Mouse (Mus musculus) stomach, embryonic 14.5 days (tissue): Measurements from ENCODE around the gene Resf1. TPM values are rescaled to one million over a fixed set of nuclear protein-coding genes. Genes with fewer than 3 reads are reported as not detected.

Experiments
- ATAC-seq: fragments of 200-750 bp; cut with Nextera tagmentation; 2 replicates; pipeline ENCODE4 v1.8.0; 2017; ENCODE audit warnings: low read depth, moderate TSS enrichment; ENCODE audit not compliant: insufficient number of reproducible peaks, insufficient read depth, low FRiP score
- H3K27ac ChIP-seq: fragments of 300-500 bp; sonication (generic); 2 replicates; pipeline ENCODE4 v1.5.1; 2014; ENCODE audit warnings: mild to moderate bottlenecking, low read length, moderate library complexity, mixed read lengths
- H3K27me3 ChIP-seq: fragments of 300-500 bp; sonication (generic); 2 replicates; pipeline ENCODE4 v1.6.1; 2014; ENCODE audit warnings: low read length, control low read depth, mixed read lengths; ENCODE audit not compliant: control insufficient read depth, insufficient read depth
- H3K36me3 ChIP-seq: fragments of 300-500 bp; sonication (generic); 2 replicates; pipeline ENCODE4 v1.6.1; 2014; ENCODE audit warnings: mild to moderate bottlenecking, control low read depth, low read length, moderate library complexity, mixed read lengths; ENCODE audit not compliant: control insufficient read depth, insufficient read depth
- H3K4me1 ChIP-seq: fragments of 300-500 bp; sonication (generic); 2 replicates; pipeline ENCODE4 v1.6.1; 2014; ENCODE audit warnings: low read length, control low read depth, mixed read lengths; ENCODE audit not compliant: control insufficient read depth, insufficient read depth
- H3K4me2 ChIP-seq: fragments of 300-500 bp; sonication (generic); replicated peaks from 2 replicates; pipeline ENCODE4 v1.6.1; 2014; ENCODE audit warnings: low read depth, low read length, control low read depth
- H3K4me3 ChIP-seq: fragments of 300-500 bp; sonication (generic); 2 replicates; pipeline ENCODE4 v1.5.1; 2014; ENCODE audit warnings: low read depth, low read length, control low read depth
- H3K9ac ChIP-seq: fragments of 300-500 bp; sonication (generic); replicated peaks from 2 replicates; pipeline ENCODE4 v1.6.1; 2014; ENCODE audit warnings: low read depth, mild to moderate bottlenecking, control low read depth, low read length, moderate library complexity, mixed read lengths
- H3K9me3 ChIP-seq: fragments of 300-500 bp; sonication (generic); 2 replicates; pipeline ENCODE4 v1.6.1; 2016; ENCODE audit warnings: low read depth, low read length, control low read depth; ENCODE audit not compliant: control insufficient read depth
- WGBS: fragments of 180-500 bp; shearing (Covaris S2); extraction: QIAGEN DNeasy Blood & Tissue Kit; methylation state at CpG from one replicate; pipeline ENCODE4 v1.1.7; 2014; 5-methylcytosine and 5-hydroxymethylcytosine counted together
- polyA plus RNA-seq: library from polyadenylated mRNA; unstranded; fragments of >200 nt; fragmentation: Nextera tagmentation; extraction: Ambion mirVana; gene quantifications from 2 replicates; pipeline ENCODE4 v1.2.1, GENCODE M21; 2014

Resf1 gene
- polyA plus RNA-seq, 1 experiment from 2014 or later, result 59.3 TPM

DNA sequence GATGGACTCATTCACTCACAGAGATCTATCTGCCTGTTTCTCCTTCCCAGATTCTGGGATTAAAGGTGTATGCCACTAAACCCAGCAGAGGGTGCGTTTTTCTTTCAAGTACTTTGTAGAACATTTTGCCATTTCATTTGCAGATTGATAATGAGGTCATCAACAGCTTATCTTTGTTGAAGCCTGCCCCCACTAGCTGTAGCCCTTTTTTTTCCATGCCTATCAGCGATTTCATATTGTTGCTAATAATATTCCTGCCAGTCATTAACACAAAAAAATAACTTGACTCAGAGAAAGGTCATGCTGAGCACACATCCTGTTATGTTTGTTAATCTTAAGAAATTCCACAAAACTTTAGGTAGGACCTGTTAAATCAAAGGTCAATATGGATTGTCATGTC lies 2.1 kb upstream of the Resf1 start:
- 87% methylated on average over 2 of the region's 2 CpGs for WGBS
- no peak overlapping the region for H3K9ac ChIP-seq
- H3K4me2 ChIP-seq, result no peak overlapping the region
- H3K4me3 ChIP-seq, result no peak overlapping the region
- no peak for ATAC-seq
- H3K4me1 ChIP-seq, result 0 out of 2 replicates have a peak, but pooled peaks cover 4% of the 10 kb centered on the region
- no peaks in the 10 kb centered on the region; the same call in 1 of the 2 replicates for H3K36me3 ChIP-seq
- H3K27ac ChIP-seq, result no peak overlapping the region
- no peaks in the 10 kb centered on the region for H3K27me3 ChIP-seq
- H3K9me3 ChIP-seq, result peaks cover 5% of the 10 kb centered on the region; the same call in 1 of the 2 replicates

DNA sequence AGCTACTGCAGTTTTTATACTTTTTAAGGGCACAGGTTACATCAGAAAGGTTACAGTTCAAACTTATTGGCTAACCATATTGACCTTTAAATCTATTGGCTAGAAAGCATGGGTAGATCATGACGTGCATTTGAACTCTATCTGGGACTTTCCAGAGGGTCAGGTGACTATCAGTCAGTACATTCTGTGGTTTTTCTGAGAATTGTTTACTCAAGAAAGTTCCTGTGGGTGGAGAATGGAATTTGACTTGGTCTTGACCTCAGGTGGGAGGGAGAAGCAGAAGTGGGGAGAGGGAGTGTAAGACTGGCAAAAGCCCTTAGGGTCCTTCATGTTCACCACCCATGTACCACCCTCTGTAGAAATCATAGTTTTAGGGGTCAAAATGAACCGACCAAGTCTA lies 1.4 kb upstream of the Resf1 start:
- Histone ChIP-seq H3K27ac (no peak overlapping the region), H3K9me3 (peaks cover 5% of the 10 kb centered on the region; the same call in 1 of the 2 replicates), H3K4me3 (no peak overlapping the region), H3K4me1 (0 out of 2 replicates have a peak, but pooled peaks cover 4% of the 10 kb centered on the region), H3K27me3 (no peaks in the 10 kb centered on the region), H3K4me2 (no peak overlapping the region), H3K9ac (no peak overlapping the region), H3K36me3 (peaks cover 4% of the 10 kb centered on the region; the same call in 1 of the 2 replicates)
- ATAC-seq, result no peak
- WGBS, result 56% methylated on average over 2 of the region's 2 CpGs

DNA sequence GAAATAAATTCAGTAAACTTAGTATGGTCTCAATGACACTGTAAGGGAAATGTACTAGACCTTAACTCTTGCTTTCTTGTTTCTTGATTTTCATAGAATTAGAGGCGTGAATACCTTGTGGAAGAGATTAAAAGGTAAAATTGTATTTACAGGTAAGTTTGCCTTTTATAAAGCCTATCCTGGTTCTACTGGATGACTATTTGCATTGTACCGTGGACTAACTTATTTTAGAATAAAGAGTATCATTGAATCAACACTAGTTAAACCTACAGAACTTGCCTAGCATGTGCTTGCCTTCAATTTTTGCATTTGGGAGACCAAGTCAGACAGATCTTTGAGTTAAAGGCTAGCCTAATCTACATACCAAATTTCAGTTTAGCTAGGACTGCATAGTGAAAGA lies 1.0 kb downstream of the Resf1 start:
- 39% methylated on average over 2 of the region's 2 CpGs for WGBS
- H3K27me3 ChIP-seq, result no peaks in the 10 kb centered on the region
- 0 out of 2 replicates have a peak, but pooled peaks cover 4% of the 10 kb centered on the region for H3K4me1 ChIP-seq
- H3K4me2 ChIP-seq, result peak overlapping the region; percentile 41
- ATAC-seq, result no peak
- peak overlapping the region; percentile 81 for H3K4me3 ChIP-seq
- H3K9me3 ChIP-seq, result peaks cover 5% of the 10 kb centered on the region; the same call in 1 of the 2 replicates
- peaks cover 7% of the 10 kb centered on the region; the same call in 1 of the 2 replicates for H3K36me3 ChIP-seq
- H3K9ac ChIP-seq, result peak overlapping the region; percentile 87; the same call in 1 of the 2 replicates
- H3K27ac ChIP-seq, result no peak overlapping the region

DNA sequence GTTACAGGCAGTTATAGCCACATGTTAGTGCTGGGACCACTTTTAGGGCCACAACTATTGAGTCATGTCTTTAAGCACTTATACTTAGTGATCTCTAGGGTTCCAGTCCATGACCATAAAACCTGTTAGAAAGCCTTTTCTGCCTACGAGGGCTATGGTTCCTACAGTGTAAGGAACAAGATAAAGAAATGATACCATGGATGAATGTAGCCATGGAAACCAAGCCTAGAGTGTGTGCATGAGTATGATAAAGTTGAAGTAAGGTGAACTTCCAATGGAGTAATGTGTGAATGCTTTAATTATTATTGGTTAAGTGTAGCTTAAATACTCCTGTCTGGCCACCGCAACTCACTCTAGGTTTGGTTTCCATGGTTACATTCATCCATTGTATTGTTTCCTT lies 1.8 kb downstream of the Resf1 start:
- WGBS, result 75% methylated on average over 2 of the region's 2 CpGs
- no peak overlapping the region for H3K9ac ChIP-seq
- H3K9me3 ChIP-seq, result no peaks in the 10 kb centered on the region
- H3K4me3 ChIP-seq, result no peak overlapping the region; the same call in 1 of the 2 replicates
- peak overlapping the region; percentile 41; the same call in 1 of the 2 replicates for H3K4me2 ChIP-seq
- H3K36me3 ChIP-seq, result peaks cover 9% of the 10 kb centered on the region
- 0 out of 2 replicates have a peak, but pooled peaks cover 4% of the 10 kb centered on the region for H3K4me1 ChIP-seq
- no peaks in the 10 kb centered on the region for H3K27me3 ChIP-seq
- ATAC-seq, result no peak
- H3K27ac ChIP-seq, result no peak overlapping the region

DNA sequence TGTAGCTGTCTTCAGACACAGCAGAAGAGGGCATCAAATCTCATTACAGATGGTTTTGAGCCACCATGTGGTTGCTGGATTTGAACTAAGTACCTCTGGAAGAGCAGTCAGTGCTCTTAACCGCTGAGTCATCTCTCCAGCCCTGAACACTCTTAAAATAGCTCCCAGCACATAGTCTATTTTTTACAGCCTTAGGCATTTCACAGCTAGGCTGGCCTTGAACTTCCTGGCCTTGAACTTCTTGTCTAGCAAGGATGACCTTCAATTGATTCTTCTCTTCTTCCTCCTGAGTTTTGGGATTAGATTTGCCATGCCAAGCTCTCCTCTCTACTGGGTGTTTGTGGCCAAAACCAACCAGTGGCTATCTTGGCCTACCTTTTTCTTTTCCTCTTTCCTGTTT lies 2.6 kb downstream of the Resf1 start:
- Histone ChIP-seq H3K9me3 (no peaks in the 10 kb centered on the region), H3K9ac (no peak overlapping the region), H3K4me2 (no peak overlapping the region), H3K36me3 (peaks cover 9% of the 10 kb centered on the region), H3K27me3 (no peaks in the 10 kb centered on the region), H3K27ac (no peak overlapping the region), H3K4me3 (no peak overlapping the region), H3K4me1 (0 out of 2 replicates have a peak, but pooled peaks cover 4% of the 10 kb centered on the region)
- ATAC-seq, result no peak
- 89% methylated on average over 1 of the region's 1 CpGs for WGBS

DNA sequence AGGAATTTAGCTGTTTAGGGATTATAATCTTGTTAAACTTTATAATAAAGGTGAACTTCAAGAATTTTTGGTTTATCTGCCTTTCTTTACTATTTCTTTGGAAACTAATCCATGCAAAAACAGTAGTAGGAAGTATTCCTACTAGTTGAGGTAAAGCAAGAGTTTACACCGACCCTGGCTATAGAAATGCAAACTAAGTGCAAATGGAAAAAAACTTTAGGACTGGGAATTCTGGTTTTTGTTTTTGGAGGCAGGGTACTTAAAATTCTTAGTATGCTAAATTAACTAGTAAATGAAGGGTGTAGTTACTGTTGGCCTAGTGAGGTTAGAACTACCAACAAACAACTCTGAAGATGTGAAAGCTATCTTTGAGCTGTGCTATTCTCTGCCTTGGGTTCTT lies 3.0 kb downstream of the Resf1 start:
- no peak overlapping the region for H3K4me2 ChIP-seq
- no peaks in the 10 kb centered on the region for H3K9me3 ChIP-seq
- H3K9ac ChIP-seq, result no peak overlapping the region
- no peak for ATAC-seq
- H3K27ac ChIP-seq, result no peak overlapping the region
- 70% methylated on average over 1 of the region's 1 CpGs for WGBS
- H3K4me3 ChIP-seq, result no peak overlapping the region
- H3K36me3 ChIP-seq, result peaks cover 9% of the 10 kb centered on the region
- no peaks in the 10 kb centered on the region for H3K27me3 ChIP-seq
- H3K4me1 ChIP-seq, result 0 out of 2 replicates have a peak, but pooled peaks cover 4% of the 10 kb centered on the region

DNA sequence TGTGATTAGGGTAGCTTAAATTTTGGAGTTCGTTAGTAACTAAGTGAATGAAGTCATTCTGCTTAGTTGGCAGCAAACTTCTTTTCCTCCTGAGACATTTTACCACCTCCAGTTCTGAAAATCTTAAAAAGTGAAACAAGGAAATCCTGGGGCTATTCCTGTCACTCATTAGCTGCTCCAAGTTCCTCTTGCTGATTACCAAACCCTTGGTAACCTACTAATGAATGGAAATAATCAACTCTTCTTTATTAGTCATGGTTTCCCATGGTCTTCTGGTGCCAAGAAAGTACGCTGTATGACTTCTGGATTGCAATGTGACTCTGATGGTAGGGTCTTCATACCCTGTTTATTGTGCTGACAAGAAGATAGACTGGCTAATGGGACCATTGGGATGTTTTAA lies 5.7 kb downstream of the Resf1 start:
- Histone ChIP-seq H3K4me2 (no peak overlapping the region), H3K36me3 (peaks cover 23% of the 10 kb centered on the region), H3K4me1 (0 out of 2 replicates have a peak, but pooled peaks cover 4% of the 10 kb centered on the region), H3K9me3 (no peaks in the 10 kb centered on the region), H3K27me3 (no peaks in the 10 kb centered on the region), H3K27ac (no peak overlapping the region), H3K9ac (no peak overlapping the region), H3K4me3 (no peak overlapping the region)
- ATAC-seq, result no peak
- 98% methylated on average over 2 of the region's 2 CpGs for WGBS

DNA sequence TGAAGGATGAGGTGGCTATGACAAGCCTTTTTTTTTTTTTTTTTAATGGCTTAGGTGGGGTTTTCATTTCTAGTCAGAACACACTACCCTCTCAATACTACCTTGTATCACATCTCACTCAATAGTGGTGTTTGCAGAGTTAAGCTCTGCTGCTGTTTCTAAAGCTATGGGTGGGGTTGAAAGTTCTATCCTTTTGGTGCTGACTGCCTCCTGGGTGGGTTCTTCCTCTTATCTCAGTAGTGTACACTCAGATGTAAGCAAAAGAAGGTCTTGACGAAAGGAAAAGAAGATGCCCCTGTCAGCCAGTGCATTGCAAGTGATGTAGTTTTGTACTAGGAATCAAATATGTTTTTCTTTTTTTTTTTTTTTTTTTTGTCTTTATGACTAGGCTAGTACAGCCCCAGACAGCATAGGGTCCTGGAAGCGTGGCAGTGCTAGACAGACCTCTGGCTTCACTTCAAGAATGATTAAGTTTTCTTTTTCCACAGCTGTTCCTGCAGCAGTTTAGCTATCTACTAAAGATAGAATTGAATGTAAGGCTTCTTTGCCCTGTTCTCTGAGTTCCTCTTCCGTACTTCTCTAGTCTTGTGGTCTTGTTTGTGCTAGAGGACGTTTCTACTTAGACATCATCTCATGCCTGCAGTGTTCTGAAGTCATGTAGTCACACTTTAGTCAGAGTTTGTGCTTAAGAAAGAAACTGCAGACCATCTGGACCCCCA lies 14.5 kb downstream of the Resf1 start:
- Histone ChIP-seq H3K4me2 (no peak overlapping the region), H3K36me3 (peaks cover 59% of the 10 kb centered on the region), H3K9me3 (no peaks in the 10 kb centered on the region; the same call in 1 of the 2 replicates), H3K27me3 (no peaks in the 10 kb centered on the region), H3K4me3 (no peak overlapping the region), H3K4me1 (no peaks in the 10 kb centered on the region), H3K9ac (no peak overlapping the region), H3K27ac (no peak overlapping the region)
- no peak for ATAC-seq
- WGBS, result 78% methylated on average over 4 of the region's 4 CpGs
